Mouse (Mus musculus): ENCODE results near the gene D1Ertd622e.

Gene D1Ertd622e

GRCm38 (mm10) chr1:97661406-97662241 lies at the start of gene D1Ertd622e:
D1Ertd622e (minus strand) TSS chr1:97662074.
- DNase-seq (ENCODE audit: low read depth), result peak; percentile 89

GRCm38 (mm10) chr1:97710520-97710919 lies 48.6 kb upstream of the D1Ertd622e start:
- DNase-seq (ENCODE audit: low read depth), result no peak

GRCm38 (mm10) chr1:97705389-97705788 lies 43.5 kb upstream of the D1Ertd622e start:
- peak; percentile 11 for DNase-seq (ENCODE audit: low read depth)

- no peak for DNase-seq (ENCODE audit: low read depth)
Observed at GRCm38 (mm10) chr1:97704646-97705045, 42.8 kb upstream of the D1Ertd622e start.

- DNase-seq (ENCODE audit: low read depth), result no peak
Observed at GRCm38 (mm10) chr1:97698956-97699570, 37.2 kb upstream of the D1Ertd622e start.

GRCm38 (mm10) chr1:97697273-97697672 lies 35.4 kb upstream of the D1Ertd622e start:
- DNase-seq (ENCODE audit: low read depth), result no peak

GRCm38 (mm10) chr1:97693825-97694224 lies 32.0 kb upstream of the D1Ertd622e start:
- no peak for DNase-seq (ENCODE audit: low read depth)

- DNase-seq (ENCODE audit: low read depth), result peak; percentile 85
Observed at GRCm38 (mm10) chr1:97688756-97689155, 26.9 kb upstream of the D1Ertd622e start.

GRCm38 (mm10) chr1:97676526-97677177 lies 14.8 kb upstream of the D1Ertd622e start:
- no peak for DNase-seq (ENCODE audit: low read depth)

- no peak for DNase-seq (ENCODE audit: low read depth)
Observed at GRCm38 (mm10) chr1:97676115-97676514, 14.2 kb upstream of the D1Ertd622e start.

GRCm38 (mm10) chr1:97672849-97673248 lies 11.0 kb upstream of the D1Ertd622e start:
- no peak for DNase-seq (ENCODE audit: low read depth)

- DNase-seq (ENCODE audit: low read depth), result no peak
Observed at GRCm38 (mm10) chr1:97667288-97667687, 5.4 kb upstream of the D1Ertd622e start.

- no peak for DNase-seq (ENCODE audit: low read depth)
Observed at GRCm38 (mm10) chr1:97662324-97662723, 450 bp upstream of the D1Ertd622e start.

- DNase-seq (ENCODE audit: low read depth), result peak; percentile 85
Observed at GRCm38 (mm10) chr1:97660687-97661405, 1.0 kb downstream of the D1Ertd622e start.

- no peak for DNase-seq (ENCODE audit: low read depth)
Observed at GRCm38 (mm10) chr1:97659405-97659804, 2.5 kb downstream of the D1Ertd622e start.

- DNase-seq (ENCODE audit: low read depth), result no peak
Observed at GRCm38 (mm10) chr1:97657786-97658185, 4.1 kb downstream of the D1Ertd622e start.

GRCm38 (mm10) chr1:97657201-97657600 lies 4.7 kb downstream of the D1Ertd622e start:
- no peak for DNase-seq (ENCODE audit: low read depth)

GRCm38 (mm10) chr1:97654397-97654975 lies 7.4 kb downstream of the D1Ertd622e start:
- DNase-seq (ENCODE audit: low read depth), result no peak

GRCm38 (mm10) chr1:97650553-97651123 lies 11.2 kb downstream of the D1Ertd622e start:
- no peak for DNase-seq (ENCODE audit: low read depth)

- DNase-seq (ENCODE audit: low read depth), result peak; percentile 61
Observed at GRCm38 (mm10) chr1:97650072-97650471, 11.8 kb downstream of the D1Ertd622e start.

GRCm38 (mm10) chr1:97647037-97647436 lies 14.8 kb downstream of the D1Ertd622e start:
- peak; percentile 35 for DNase-seq (ENCODE audit: low read depth)

All from NIH3T3 (cell line).